Mouse (Mus musculus) B cell, adult 2 months (primary cell): ENCODE results near the gene Slc35b1.

ENCODE experiments used
- DNase-seq, 2 experiments: peaks; one replicate each; pipeline ENCODE4 v3.0.0; 2022

The Slc35b1 gene

DNA sequence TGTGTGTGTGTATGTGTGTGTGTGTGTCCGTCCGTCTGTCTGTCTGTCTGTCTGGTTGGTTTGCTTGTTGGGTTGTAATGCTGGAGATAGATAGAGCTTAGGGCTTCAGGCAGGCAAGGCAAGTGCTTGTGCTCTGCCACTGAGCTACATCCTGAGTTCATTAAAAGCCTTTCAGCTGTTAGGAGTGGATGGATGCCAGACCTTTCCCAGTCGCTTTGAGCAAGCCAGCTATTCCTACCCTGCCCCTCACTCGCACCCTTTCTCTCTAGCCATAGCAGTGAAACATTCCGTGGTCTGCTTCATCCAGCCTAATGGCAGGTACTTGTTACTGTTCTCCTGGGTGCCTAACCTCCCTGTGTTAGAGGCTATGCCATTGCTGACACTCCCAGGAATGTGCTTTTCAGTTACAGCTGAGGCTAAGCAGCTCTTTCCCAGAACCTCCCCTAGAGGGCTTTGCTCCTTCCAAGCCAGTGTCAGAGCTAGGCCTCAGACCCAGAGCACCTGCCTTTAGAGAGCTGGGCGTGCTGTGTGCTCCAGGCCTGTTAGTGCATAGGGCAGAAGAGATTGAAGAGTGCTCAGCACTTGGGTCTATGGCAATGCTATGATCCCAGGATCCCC is 18.1 kb upstream of the Slc35b1 start:
- DNase-seq: no peak

DNA sequence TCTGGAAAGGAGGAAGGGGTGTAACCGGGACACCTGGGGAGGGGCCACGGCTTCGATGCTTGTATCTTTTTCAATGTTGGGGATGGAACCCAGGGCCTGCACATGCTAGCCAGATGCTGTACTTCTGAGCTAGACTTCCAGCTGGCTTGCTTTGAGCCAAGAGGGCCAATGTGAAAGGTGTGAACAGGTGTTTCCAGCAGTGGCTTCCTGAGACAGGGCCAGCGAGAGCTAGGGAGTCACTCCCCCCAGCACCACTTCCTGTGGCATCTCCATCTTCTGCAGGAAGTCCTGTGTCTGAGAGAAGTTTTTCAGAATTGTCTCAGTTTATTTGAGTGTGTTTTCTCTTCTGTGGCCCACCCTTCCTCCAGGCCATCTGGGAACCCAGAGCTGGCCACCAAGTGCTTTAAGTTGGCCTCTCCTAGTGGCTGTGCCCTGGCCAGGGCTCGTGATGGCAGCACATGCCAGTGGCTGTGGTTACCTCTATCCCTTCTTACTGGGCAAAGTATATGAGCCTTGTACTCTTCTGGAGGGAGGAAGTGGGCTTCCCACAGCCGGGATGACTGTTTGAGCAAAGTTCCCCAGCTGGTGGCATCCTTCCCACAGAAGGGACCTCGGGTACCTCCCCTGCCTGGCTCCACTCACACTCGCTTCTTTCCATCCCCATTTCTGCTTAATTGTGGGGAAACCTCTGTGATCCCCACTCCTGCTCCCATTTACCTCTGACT is 17.3 kb upstream of the Slc35b1 start:
- no peak for DNase-seq

DNA sequence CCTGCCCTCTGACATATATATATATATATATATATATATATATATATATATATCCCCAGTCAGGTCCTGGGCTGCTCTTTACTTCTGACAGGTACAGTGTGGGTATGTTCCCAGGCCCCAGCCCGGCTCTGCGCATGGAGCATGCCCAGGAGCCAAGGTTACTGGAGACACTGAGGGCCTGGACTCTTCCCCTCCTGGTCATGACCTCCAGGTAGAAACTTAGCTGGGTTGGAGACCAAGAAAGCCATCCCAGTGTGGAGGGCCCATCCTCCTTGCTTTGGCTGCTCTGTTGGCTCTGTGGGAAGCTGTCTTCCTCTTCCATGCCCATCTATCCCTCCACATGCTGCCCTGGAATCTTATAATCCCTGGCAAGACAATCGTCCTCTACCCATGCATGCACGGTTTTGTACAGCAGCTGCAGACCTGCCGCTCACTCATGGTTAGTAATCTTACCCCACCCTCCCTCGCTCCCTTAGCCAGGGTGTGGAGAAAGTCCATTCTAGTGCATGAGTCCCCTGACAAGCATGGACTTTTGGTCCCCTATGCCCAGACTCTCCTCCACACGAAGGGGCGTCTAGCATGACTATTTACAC is 16.2 kb upstream of the Slc35b1 start:
- no peak for DNase-seq

DNA sequence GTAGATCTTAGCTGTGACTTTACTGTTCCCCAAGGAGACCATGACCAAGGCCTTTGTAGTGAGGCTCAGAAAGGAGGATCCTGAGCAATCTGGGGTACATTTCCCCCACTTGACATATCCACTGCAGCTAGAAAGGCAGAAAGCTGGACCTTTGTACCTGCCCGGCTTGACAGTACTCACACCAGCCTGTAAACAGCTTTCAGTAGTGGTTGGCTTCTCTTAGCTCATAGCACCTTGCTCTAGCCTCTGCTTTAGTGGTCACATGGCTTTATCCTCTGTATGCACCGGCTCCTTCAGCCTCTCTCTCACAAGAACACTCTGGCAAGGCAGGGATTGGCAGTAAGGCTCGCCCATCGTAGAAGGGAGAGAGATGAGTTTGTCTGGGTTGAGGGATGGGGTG is 15.6 kb upstream of the Slc35b1 start:
- DNase-seq: no peak

DNA sequence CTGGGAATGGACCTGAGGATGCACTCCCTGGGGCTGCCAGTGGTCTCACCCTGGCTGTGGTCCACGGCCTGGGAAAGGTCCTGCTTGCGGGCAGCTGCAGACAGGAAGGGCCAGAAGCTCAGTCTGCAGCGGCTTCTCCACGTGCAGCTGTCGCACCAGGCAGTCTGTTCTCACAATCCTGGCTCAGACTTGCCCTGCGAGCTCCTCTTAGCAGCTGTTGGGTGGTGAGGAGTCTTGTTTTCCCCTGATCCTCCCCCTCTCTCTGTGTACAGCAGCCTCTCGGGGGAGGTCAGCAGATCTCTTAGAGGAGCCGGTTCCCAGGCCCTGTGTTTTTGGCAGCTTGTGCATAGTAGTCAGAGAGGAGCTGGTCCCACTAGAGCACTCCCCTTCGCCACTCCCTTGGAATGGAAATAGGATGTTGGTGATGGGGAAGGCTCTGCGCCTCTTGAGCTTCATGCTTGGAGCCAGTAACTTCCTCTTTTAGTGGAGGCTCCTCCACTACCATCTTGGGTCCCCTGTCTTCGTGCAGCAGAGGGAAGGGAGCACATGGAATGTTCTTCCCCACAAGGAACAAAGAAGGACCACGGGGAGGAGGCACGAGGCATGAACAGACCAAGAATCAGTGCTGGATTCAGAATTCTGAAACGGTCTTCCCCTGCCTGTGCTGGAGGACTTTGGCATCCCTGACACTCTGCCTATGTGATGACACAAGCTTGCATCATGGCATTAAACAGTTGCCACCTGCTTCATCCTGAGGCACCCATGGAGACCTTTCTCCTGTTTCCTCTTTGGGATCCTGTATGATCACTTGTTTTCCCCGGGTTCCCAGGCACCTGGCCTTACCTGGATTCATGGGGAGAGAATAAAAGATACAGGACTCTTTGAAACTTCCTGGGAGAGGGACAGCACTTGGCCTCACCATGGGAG is 14.3 kb upstream of the Slc35b1 start:
- no peak for DNase-seq

DNA sequence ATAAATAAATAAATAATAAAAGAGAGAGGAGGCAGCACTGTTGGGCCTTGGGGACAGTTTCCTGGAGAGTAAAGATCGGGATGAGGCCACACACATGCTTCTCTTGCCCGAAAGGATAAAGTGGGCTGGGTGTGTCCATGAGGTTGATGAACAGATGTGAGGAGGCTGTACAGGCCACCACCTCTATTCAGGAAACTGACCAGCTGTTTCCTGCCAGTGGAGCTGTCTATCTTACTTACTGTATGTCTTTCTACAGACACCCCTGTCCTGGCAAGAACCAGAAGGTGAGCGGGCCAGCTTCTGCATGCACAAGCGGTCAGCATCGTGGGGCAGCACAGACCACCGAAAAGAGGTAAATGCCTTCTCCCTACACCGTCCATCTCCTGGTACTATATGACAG is 13.3 kb upstream of the Slc35b1 start:
- DNase-seq: no peak

DNA sequence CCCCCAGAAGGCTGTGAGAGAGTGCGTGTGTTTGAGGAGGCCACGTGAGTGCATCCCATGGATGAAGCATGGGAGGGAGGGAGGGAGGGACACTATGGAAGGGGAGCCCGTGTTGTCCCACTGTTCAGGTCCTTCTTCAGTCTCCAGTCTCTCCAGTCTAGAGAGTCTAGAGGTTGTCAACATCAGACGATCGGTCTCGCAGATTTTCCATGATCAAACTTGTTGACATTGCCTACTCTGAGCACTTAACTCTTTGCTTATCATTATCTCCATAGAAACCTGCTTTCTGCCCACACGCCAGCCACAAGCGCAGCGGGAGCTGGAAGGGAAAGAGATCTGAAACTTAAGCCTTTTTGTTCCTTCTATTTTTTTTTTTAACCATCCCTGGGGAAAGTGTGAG is 5.6 kb upstream of the Slc35b1 start:
- no peak for DNase-seq

DNA sequence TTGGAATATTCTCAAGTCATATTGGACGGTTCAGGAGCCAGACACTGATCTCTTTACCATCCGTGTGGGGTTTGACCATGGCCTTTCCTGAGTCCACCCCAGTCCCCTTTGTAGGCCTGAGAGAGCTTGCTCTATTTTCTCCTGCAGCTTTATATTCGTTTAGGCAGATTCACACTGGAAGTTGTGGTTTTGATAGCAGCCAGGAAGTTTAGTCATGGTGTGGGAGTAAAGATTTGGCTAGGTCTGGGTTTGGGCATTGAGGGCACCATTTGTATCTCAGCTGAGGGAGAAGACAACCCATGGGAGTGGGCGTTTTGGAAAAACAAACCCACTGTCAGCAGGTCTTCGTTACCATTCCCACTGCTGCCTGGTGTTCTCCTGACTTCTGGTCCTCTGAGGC is 4.9 kb upstream of the Slc35b1 start:
- DNase-seq: no peak

DNA sequence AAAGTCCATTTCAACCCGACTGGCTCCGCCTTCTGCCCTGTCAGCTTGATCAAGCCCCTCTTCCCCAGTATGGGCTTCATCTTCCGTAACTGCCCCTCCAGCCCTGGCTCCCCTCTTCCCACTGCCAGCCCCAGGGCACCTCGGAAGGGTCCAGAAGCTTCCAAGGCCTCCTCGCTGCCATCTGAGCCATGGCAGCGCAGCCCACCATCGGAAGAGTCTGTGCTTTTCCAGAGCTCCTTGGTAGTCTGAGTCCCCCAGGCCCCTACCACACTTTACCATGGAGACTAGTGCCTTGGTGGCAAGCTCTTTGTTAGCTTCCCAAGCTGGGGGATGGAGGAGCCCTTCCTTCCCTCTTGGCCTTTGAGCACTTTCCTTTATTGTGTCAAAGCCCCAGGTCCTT is 3.8 kb upstream of the Slc35b1 start:
- no peak for DNase-seq

DNA sequence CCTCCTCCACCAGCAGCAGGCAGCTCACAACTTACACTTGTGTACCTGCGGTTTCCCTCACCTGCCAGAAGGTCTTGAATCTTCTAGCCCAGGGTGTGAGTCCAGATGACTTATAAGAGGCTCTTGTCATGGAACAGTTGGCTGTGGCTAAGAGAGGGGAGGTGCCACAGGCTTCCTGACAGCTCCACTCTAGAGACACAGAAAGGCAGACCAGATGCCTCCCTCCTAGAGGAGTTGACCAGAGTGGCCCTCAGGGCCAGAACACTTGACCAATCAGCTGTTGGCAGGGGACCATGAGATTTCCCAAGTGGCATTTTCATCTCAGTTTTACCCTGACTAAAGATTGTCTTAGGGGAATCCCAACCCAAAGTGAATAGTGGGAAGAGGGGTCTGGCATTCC is 3.3 kb upstream of the Slc35b1 start:
- no peak for DNase-seq

DNA sequence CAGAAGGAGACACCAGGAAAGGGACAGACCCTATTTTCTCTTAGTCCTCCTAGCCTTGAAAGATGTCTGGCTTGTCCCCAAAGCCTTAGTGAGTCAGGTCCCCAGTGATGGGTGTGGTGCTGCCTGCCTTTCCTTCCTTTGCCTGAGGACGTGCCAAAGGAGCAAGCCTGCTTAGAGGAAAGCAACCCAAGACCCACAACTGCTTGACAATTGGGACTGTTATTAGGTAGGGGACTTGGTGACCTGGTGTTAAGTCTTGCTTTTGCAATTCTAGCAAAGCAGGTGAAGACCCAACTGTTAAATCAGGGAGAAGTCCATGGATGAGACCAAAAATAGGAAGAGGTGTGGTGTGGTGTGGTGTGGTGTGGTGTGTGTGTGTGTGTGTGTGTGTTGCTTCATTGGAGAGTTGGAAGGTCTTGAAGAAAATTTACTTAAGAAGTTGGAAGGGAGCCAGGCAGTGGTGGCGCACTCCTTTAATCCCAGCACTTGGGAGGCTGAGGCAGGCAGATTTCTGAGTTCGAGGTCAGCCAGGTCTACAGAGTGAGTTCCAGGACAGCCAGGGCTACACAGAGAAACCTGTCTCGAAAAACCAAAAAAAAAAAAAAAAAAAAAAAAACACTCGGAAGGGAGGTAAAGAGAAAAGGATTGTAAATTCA is 1.0 kb upstream of the Slc35b1 start:
- DNase-seq: no peak

DNA sequence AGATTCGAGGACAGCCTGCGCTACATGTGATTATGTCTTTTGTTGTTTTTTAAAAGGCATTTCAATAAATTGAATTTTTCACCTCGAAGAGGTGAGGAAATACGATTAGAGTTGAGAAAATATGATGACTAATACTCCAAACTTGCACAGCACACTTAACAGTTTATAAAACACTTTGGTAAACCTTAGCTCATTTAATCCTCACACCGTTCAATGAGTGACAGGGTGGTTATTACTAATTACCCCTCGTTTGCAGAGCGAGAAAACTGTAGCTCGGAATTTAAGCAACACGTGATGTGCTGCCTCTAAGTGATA is 531 bp upstream of the Slc35b1 start:
- no peak for DNase-seq

DNA sequence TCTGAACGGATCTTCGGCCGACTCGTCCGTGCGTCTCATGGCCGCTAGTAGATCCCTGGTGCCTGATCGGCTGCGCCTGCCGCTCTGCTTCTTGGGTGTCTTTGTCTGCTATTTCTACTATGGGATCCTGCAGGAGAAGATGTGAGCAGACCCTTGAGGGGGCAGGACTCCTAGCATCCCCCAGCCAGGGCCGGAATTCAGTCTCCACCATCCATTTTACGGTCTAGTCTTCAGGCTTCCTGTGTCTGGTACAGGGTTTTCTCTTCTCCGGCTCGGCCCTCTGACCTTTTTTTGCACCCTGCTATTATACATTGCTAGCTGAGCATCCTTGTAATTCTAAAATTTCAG is 455 bp downstream of the Slc35b1 start:
- DNase-seq: no peak

DNA sequence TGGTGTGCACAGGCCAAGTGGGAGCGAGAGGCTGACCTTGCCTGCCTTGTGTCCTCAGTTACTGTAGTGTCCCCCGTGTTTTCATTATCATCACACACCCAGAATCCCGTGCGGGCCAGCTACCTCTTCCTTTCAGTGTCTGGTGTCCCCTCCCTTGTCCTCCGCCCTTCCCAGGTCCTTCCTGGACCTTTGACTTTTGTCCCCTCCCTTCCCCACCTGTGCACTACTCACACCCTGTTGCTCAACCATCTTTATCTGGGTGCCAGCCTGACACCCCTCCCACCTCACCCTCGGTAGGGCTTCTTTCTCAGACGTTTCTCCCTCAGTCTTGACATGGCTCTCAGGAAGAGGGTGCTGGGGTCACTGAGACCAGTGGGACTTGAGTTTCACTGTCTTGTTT is 2.9 kb downstream of the Slc35b1 start:
- no peak for DNase-seq

DNA sequence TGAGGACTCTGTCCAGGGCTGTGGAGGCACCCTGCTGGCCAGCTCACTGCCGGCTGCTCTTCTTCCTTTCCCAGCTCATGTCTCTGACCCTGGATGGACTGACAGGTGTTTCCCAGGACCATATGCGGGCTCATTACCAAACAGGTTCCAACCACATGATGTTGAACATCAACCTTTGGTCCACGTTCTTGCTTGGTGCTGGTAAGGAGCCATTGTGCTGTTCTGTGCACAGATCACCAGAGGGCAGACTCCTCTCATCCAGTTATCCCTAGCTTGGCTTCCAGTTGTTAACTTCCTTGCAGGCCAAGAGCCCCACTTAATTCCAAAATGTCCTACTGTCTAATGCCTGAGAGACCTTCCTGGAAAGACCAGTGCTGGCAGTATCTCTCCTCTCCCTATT is 4.5 kb downstream of the Slc35b1 start:
- no peak for DNase-seq

DNA sequence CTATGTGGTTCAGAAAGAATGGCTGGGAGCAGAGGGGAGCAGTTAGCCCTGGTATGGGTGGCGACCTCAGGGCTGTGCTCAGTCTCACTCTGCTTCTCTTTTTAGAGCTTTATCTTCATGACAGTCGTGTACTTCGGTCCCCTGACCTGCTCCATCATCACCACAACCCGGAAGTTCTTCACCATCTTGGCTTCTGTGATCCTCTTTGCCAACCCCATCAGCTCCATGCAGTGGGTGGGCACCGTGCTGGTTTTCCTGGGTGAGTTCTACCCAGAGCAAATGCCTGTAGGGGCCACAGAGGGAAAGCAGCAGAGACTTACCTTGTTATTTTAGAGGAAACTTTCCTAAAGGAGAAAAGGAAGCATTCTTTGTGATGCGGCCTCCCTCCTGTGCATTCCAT is 5.9 kb downstream of the Slc35b1 start:
- no peak for DNase-seq

DNA sequence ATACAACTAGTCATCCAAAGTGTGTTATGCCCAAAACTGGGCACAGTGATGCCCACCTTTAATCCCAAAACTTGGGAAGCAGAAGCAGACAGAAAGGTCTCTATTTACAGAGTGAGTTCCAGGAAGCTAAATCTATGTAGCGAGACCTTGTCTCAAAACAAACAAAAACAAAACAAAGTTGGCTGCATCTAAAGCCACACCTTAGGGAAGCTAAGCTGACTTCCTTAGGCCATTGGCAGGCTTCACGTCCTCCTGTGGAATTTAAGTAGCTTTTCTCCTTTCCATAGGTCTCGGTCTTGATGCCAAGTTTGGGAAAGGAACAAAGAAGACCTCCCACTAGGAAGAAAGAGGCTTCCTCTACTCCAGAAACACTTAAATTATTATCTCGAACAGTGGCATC is 6.7 kb downstream of the Slc35b1 start:
- DNase-seq: no peak

DNA sequence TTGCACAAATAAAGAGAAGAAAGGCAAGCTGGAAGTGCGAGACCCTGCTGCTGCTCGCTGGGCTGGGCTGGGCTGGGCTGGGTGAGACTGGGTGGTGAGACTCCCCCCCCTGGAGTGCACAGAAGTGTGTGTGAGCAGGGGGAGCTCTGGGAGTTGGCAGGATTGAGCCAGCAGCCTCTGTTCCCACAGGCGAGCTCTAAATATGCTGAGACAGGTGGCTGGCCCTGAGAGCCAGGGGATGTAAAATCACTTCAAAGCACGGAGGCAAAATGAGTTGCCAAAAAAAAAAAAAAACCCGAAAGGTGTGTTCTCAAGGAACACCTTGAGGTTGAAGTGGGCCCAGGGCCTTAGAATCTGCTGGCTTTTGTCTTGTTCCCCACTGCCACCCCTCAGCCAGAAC is 7.3 kb downstream of the Slc35b1 start:
- no peak for DNase-seq

DNA sequence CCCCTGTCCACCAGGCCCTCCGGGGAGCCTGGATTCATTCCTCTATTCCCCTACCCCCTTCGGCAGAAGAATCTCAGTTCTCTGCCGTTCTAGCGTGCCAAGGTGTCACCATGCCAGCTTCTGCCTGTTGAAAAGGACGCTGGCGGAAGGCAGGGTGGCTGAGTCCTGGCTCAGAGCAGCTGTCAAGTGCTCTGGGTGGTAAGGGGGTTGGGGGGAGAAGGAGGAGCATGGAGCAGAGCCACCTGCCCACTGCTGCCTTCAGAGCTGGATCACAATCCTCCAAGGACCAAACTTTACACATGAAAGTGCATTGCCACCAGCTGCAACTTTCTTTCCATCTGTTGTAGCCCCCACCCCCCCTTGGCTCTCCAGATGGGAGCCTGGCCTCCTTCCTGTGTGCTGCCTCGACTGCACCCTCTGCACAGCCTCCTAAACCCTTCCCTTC is 7.8 kb downstream of the Slc35b1 start:
- DNase-seq: no peak

DNA sequence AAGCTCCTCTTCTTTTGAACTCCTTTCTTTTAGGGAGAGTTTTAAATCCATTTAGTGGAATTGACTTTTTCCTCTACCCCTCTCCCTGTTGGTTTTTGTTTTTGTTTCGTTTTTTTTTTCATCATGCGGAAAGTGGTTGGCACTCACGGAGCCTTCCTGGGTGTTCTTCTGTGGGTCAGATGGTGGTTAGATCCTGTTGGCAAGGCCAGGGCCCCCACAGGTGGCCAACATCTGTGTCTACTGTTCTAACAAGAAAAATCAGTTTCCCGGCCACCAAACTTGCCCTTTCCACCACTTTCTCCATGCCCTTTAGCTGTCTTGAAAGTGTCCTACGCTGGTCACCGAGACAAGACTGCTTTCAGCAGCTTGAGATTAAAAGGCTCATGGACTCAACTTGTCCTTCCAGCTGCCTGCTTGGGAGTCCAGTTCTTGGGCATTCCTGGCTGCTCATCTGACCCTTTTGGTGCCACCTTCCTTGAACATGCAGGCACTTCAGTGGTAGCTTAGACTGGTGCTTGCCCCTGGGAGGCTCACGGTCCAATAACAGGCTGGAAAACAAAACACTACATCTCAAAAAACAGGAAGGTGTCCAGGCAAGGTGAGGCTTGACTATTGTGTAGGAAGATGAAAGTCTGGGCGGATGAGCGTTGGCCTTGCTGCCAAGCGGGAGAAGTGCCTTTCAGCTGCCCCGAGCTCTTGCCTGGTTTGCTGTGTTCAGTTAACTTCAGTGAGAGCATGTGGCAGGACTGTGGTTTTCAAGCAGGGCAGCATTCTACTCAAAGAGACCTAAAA is 8.4 kb downstream of the Slc35b1 start:
- DNase-seq: no peak

DNA sequence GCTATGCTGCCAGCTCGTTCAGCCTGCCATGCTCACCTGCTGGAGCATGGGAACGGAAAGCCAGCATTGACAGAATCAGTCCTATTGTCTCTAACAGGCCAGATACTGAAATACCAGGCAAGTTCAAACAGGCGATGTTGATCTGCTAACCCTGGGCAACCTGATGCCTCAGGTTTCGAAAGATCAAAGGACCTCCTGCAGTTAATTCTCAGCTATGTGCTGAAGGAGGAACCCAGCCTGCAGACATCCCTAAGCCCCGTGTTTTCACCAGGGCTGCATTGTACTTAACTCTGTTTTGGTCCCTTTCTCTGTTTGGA is 9.0 kb downstream of the Slc35b1 start:
- DNase-seq: no peak

DNA sequence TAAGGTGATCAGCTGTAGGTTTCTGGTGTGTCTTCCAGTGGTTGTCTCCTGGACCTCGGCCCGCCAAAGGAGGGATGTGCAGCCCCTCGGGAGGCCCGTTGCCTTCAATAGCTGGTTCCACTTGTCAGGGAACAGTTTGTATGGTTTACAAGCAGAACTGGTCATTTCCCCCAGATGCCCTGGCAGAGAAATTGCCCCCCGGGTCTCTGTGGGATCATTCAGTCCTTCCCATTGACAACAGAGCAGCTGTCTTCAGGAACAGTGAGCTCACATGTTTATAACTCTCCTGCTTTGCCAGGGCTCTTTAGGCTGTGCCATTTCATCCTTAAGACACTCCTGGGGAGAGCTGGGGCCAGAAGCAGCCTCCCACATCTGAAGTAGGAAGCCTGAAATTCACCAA is 9.6 kb downstream of the Slc35b1 start:
- DNase-seq: no peak

DNA sequence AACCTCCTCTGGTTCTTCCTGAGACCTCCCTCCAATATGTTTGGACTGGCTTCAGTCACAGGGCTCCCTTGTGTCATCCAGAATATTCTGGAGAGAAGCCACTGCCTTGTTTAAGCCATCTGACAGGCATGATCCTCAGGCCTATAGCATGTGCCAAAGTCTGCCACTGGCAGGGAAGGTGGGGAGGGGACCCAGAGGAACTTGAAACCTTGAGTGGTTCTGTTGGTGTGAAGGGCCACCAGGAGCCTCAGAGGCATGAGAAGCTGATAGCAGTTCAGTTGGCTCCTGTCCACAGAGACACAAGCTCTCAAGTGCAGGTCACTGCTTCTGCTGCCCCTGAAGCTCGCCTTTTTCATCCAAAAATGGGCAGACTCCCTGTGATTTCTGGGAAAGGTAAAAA is 12.1 kb downstream of the Slc35b1 start:
- DNase-seq: no peak
